Mouse (Mus musculus) ES-E14 (cell line): ENCODE measurements at regions not wholly inside any gene's neighbourhood (a gene's known extent, or its start where the extent isn't known, plus 50 kb on each side); places are given as distances from the start of the nearest gene placed in this dataset.

Experiments used
- DNase-seq: peaks from one replicate; pipeline ENCODE4 v3.0.0-alpha.2; 2013; ENCODE audit warnings: low read depth, low spot score
- H3K27ac ChIP-seq: 2 replicates; pipeline ENCODE4 v1.5.1; 2012; ENCODE audit warnings: low read depth, mild to moderate bottlenecking, low read length, moderate library complexity, mixed read lengths; ENCODE audit not compliant: poor library complexity, insufficient read depth, severe bottlenecking
- H3K36me3 ChIP-seq: 2 replicates; pipeline ENCODE4 v1.6.1; 2012; ENCODE audit warnings: mild to moderate bottlenecking, low read length, moderate library complexity, mixed read lengths; ENCODE audit not compliant: control insufficient read depth, poor library complexity, insufficient read depth, severe bottlenecking
- H3K4me1 ChIP-seq, 2 experiments: fragments of 150-350 bp in 1 of 2; sonication (generic) in 1 of 2; 2 replicates each; pipeline ENCODE4 v1.6.1; 2012; ENCODE audit warnings: low read length in 2 of 2, mild to moderate bottlenecking in 1 of 2, mixed read lengths in 1 of 2; ENCODE audit not compliant: control insufficient read depth in 2 of 2, insufficient read depth in 2 of 2, poor library complexity in 1 of 2
- H3K4me3 ChIP-seq, 2 experiments: fragments of 150-350 bp in 1 of 2; sonication (generic) in 1 of 2; 2 replicates each; pipeline ENCODE4 v1.5.1; 2012; ENCODE audit warnings: low read length in 2 of 2, low read depth in 1 of 2, mild to moderate bottlenecking in 1 of 2, mixed read lengths in 1 of 2; ENCODE audit not compliant: insufficient read depth in 1 of 2, poor library complexity in 1 of 2, severe bottlenecking in 1 of 2
- H3K9ac ChIP-seq: 2 replicates; pipeline ENCODE4 v1.6.1; 2012; ENCODE audit warnings: low read depth, mild to moderate bottlenecking, low read length, mixed read lengths; ENCODE audit not compliant: poor library complexity, insufficient read depth, severe bottlenecking
- H3K9me3 ChIP-seq: fragments of 150-350 bp; sonication (generic); 2 replicates; pipeline ENCODE4 v1.6.1; 2012; ENCODE audit warnings: low read depth, mild to moderate bottlenecking, low read length; ENCODE audit not compliant: control insufficient read depth, insufficient read depth
- CHD2 ChIP-seq: IDR thresholded peaks from 2 replicates; pipeline ENCODE4 v1.6.1; 2014; ENCODE audit warnings: mild to moderate bottlenecking, low read depth, low read length, inconsistent platforms
- HCFC1 ChIP-seq: IDR thresholded peaks from 2 replicates; pipeline ENCODE4 v1.6.1; 2012; ENCODE audit warnings: low read length, inconsistent platforms, borderline replicate concordance; ENCODE audit not compliant: insufficient read depth
- MAFK ChIP-seq: IDR thresholded peaks from 2 replicates; pipeline ENCODE4 v1.6.1; 2014; ENCODE audit warnings: mild to moderate bottlenecking, low read depth, low read length, inconsistent platforms; ENCODE audit not compliant: insufficient read depth
- ZC3H11A ChIP-seq: IDR thresholded peaks from 2 replicates; pipeline ENCODE4 v1.6.1; 2012; ENCODE audit warnings: low read depth, mild to moderate bottlenecking, inconsistent platforms, low read length, borderline replicate concordance
- ZNF384 ChIP-seq: IDR thresholded peaks from 2 replicates; pipeline ENCODE4 v1.6.1; 2012; ENCODE audit warnings: low read depth, low read length, inconsistent platforms
- in situ Hi-C, 2 experiments: fragments of 600-800 bp; cut with MboI; formaldehyde crosslinking; loops; one replicate each; pipeline ENCODE4 v1.15.1; 2025; ENCODE audit warnings: low sequenced_read_pairs in 2 of 2, inconsistent platforms in 1 of 2; ENCODE audit not compliant: unreplicated experiment in 2 of 2

GRCm38 (mm10) chr7:123795036-123795435 is 187.6 kb upstream of the Hs3st4 start:
- Histone ChIP-seq H3K27ac (no peak overlapping the region), H3K4me3 (no peak overlapping the region), H3K4me1 (no peaks in the 10 kb centered on the region), H3K9me3 (no peaks in the 10 kb centered on the region), H3K9ac (no peak overlapping the region), H3K36me3 (no peaks in the 10 kb centered on the region)
- TF ChIP-seq HCFC1: no peak
- no peak for TF ChIP-seq MAFK
- no peak for TF ChIP-seq CHD2
- no peak for TF ChIP-seq ZNF384
- TF ChIP-seq ZC3H11A: no peak
- DNase-seq: no peak
- in situ Hi-C loops: no loop called here

GRCm38 (mm10) chr7:123796096-123796495 is 186.6 kb upstream of the Hs3st4 start:
- TF ChIP-seq ZNF384 (no peak), CHD2 (no peak), MAFK (no peak)
- Histone ChIP-seq H3K4me3 (no peak overlapping the region), H3K27ac (no peak overlapping the region), H3K9ac (no peak overlapping the region), H3K9me3 (no peaks in the 10 kb centered on the region), H3K4me1 (no peaks in the 10 kb centered on the region), H3K36me3 (no peaks in the 10 kb centered on the region)
- no peak for DNase-seq
- in situ Hi-C loops: no loop called here

GRCm38 (mm10) chr7:123805650-123806049 is 177.0 kb upstream of the Hs3st4 start:
- no peaks in the 10 kb centered on the region for H3K4me1 ChIP-seq
- no peak overlapping the region for H3K27ac ChIP-seq
- H3K9me3 ChIP-seq: no peaks in the 10 kb centered on the region
- no peak overlapping the region for H3K4me3 ChIP-seq
- no peak for DNase-seq
- no peak for TF ChIP-seq HCFC1
- no peaks in the 10 kb centered on the region for H3K36me3 ChIP-seq
- no peak overlapping the region for H3K9ac ChIP-seq
- in situ Hi-C loops: no loop called here

- H3K36me3 ChIP-seq: no peaks in the 10 kb centered on the region
- H3K4me3 ChIP-seq: no peak overlapping the region
- H3K9ac ChIP-seq: no peak overlapping the region
- H3K27ac ChIP-seq: no peak overlapping the region
- in situ Hi-C loops: no loop called here
- H3K9me3 ChIP-seq: no peaks in the 10 kb centered on the region
- DNase-seq: no peak
- no peak for TF ChIP-seq MAFK
- no peak for TF ChIP-seq CHD2
- no peak for TF ChIP-seq ZC3H11A
- TF ChIP-seq ZNF384: no peak
- TF ChIP-seq HCFC1: no peak
- no peaks in the 10 kb centered on the region for H3K4me1 ChIP-seq
Measured at GRCm38 (mm10) chr7:123823976-123824375, 158.7 kb upstream of the Hs3st4 start.

- in situ Hi-C loops: no loop called here
- Histone ChIP-seq H3K27ac (no peak overlapping the region), H3K4me3 (no peak overlapping the region), H3K4me1 (no peaks in the 10 kb centered on the region), H3K9ac (no peak overlapping the region), H3K9me3 (no peaks in the 10 kb centered on the region), H3K36me3 (no peaks in the 10 kb centered on the region)
- no peak for DNase-seq
- TF ChIP-seq ZC3H11A: no peak
- TF ChIP-seq ZNF384: no peak
- no peak for TF ChIP-seq CHD2
- no peak for TF ChIP-seq MAFK
- TF ChIP-seq HCFC1: no peak
Measured at GRCm38 (mm10) chr7:123826406-123826805, 156.3 kb upstream of the Hs3st4 start.
